Mouse (Mus musculus) heart, postnatal 25 days (tissue): ENCODE results near the gene Klhdc7b. TPM values are rescaled to one million over a fixed set of nuclear protein-coding genes. Genes with fewer than 3 reads are reported as not detected.
A peak's percentile ranks its signal among the peaks of the same experiment; 100 is the strongest.

ENCODE experiments used
- DNase-seq: peaks from one replicate; pipeline ENCODE4 v3.0.0; 2022; ENCODE audit warnings: low spot score
- intact Hi-C: fragments of 180-260 bp; cut with DNase I; formaldehyde crosslinking; loops from one replicate; pipeline ENCODE4 v1.15.1; 2025
- total RNA-seq, 2 experiments: library from RNA; stranded (reverse); gene quantifications; 2 replicates each; pipeline ENCODE4 v1.2.3; 2021

The Klhdc7b gene
- not detected for total RNA-seq

- no peak for DNase-seq
- intact Hi-C loops = no loop called here
Observed at GRCm38 (mm10) chr15:89384617-89385016, at the start of gene Klhdc7b. TSS of gene Klhdc7b (plus strand) at chr15:89384917.

- DNase-seq = no peak
- intact Hi-C loops = no loop called here
Observed at GRCm38 (mm10) chr15:89336422-89336821, 48.3 kb upstream of the Klhdc7b start.

- DNase-seq = no peak
- intact Hi-C loops = loop anchor here (5.0 kb wide), 1 partner anchor 188 kb away; no protein-coding TSS in a partner anchor
Observed at GRCm38 (mm10) chr15:89339696-89340095, 45.0 kb upstream of the Klhdc7b start.

- no peak for DNase-seq
- intact Hi-C loops = loop anchor here (5.0 kb wide), 1 partner anchor 187 kb away; no protein-coding TSS in a partner anchor
Observed at GRCm38 (mm10) chr15:89340136-89340535, 44.6 kb upstream of the Klhdc7b start.

GRCm38 (mm10) chr15:89341678-89342077 lies 43.0 kb upstream of the Klhdc7b start:
- intact Hi-C loops = loop anchor here (5.0 kb wide), 1 partner anchor 186 kb away; no protein-coding TSS in a partner anchor
- DNase-seq = no peak

- DNase-seq = no peak
- intact Hi-C loops = loop anchor here (5.0 kb wide), 1 partner anchor 184 kb away; no protein-coding TSS in a partner anchor
Observed at GRCm38 (mm10) chr15:89343325-89343724, 41.4 kb upstream of the Klhdc7b start.

- intact Hi-C loops = no loop called here
- no peak for DNase-seq
Observed at GRCm38 (mm10) chr15:89350447-89350846, 34.3 kb upstream of the Klhdc7b start.

GRCm38 (mm10) chr15:89351302-89351701 lies 33.4 kb upstream of the Klhdc7b start:
- intact Hi-C loops = no loop called here
- DNase-seq = no peak

- DNase-seq = no peak
- intact Hi-C loops = no loop called here
Observed at GRCm38 (mm10) chr15:89352054-89352453, 32.7 kb upstream of the Klhdc7b start.

- intact Hi-C loops = no loop called here
Observed at GRCm38 (mm10) chr15:89352795-89353194, 31.9 kb upstream of the Klhdc7b start.

GRCm38 (mm10) chr15:89353837-89354236 lies 30.9 kb upstream of the Klhdc7b start:
- intact Hi-C loops = loop anchor here (2.0 kb wide), 1 partner anchor 39 kb away; the partner anchor contains the start of gene Sbf1
- DNase-seq = no peak

More at GRCm38 (mm10) chr15:89352795-89353194, 31.9 kb upstream of the Klhdc7b start:
- DNase-seq = no peak

GRCm38 (mm10) chr15:89354455-89354854 lies 30.3 kb upstream of the Klhdc7b start:
- no peak for DNase-seq
- intact Hi-C loops = loop anchor here (2.0 kb wide), 1 partner anchor 40 kb away; the partner anchor contains the start of gene Sbf1

GRCm38 (mm10) chr15:89355241-89356187 lies 29.2 kb upstream of the Klhdc7b start, which contains the start of the genes Lmf2 and Ncaph2:
TSS of gene Lmf2 (minus strand) at chr15:89355659.
TSS of gene Ncaph2 (plus strand) at chr15:89355719.
- DNase-seq = peak; percentile 90
- intact Hi-C loops = loop anchor here (2.0 kb wide), 2 partner anchors 15 to 41 kb away; partner anchors contain the start of gene Sbf1

- no peak for DNase-seq
- intact Hi-C loops = loop anchor here (2.0 kb wide), 1 partner anchor 14 kb away; no protein-coding TSS in a partner anchor
Observed at GRCm38 (mm10) chr15:89356372-89356771, 28.3 kb upstream of the Klhdc7b start.

- intact Hi-C loops = no loop called here
- no peak for DNase-seq
Observed at GRCm38 (mm10) chr15:89358784-89359183, 25.9 kb upstream of the Klhdc7b start.

GRCm38 (mm10) chr15:89363051-89363450 lies 21.7 kb upstream of the Klhdc7b start:
- DNase-seq = no peak
- intact Hi-C loops = no loop called here

GRCm38 (mm10) chr15:89365141-89365551 lies 19.6 kb upstream of the Klhdc7b start:
- intact Hi-C loops = no loop called here
- no peak for DNase-seq

- DNase-seq = no peak
- intact Hi-C loops = loop anchor here (5.0 kb wide), 1 partner anchor 95 kb away; no protein-coding TSS in a partner anchor
Observed at GRCm38 (mm10) chr15:89372068-89372467, 12.6 kb upstream of the Klhdc7b start.

- no peak for DNase-seq
- intact Hi-C loops = loop anchor here (5.0 kb wide), 1 partner anchor 95 kb away; no protein-coding TSS in a partner anchor
Observed at GRCm38 (mm10) chr15:89372536-89372935, 12.2 kb upstream of the Klhdc7b start.

GRCm38 (mm10) chr15:89373027-89373761 lies 11.5 kb upstream of the Klhdc7b start:
- intact Hi-C loops = loop anchor here (5.0 kb wide), 1 partner anchor 94 kb away; no protein-coding TSS in a partner anchor
- peak; percentile 71 for DNase-seq
